8 mouse cellular contexts compared by ENCODE assay signal in the genomic region with DNA sequence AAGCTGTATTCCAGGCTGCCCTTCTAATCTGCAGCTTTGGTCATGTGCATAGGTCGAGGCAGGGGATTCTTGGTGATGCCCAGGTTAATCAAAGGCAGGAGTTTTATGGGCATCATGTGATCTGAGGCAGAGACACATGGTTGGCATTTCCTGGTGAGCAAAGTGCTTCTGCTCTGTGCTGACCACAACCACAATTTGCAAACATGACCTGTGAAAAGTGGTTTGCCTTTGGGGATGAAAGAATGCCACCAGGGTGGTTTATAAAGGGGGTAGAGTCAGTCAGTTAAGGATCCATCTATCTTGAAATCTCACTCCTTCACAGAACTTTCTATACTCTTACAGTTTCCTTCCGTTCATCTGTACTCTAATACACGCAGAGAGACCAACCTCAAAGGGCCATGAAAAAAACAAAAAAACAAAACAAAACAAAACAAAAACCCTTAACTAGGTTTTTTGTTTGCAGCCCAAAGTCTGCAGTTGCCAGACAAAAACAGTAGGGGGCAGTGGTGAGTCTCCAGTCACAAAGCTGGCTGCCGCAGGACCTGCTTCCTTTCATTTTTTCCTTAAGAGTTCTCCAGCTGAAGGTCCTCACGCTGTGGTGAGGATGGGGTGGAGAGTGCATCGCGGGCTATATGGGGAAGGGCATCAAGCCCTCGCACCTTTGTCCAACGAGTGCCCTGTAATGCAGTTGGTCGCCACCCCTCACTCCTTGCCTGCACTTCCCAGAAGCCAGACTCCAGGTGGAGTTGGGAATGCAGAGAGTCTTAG. TPM values are rescaled to one million over a fixed set of nuclear protein-coding genes. Genes with fewer than 3 reads are reported as not detected.
DNase-seq lines count a peak whose midpoint lies in the region; ATAC-seq and TF ChIP-seq lines count a peak whose summit lies in the region.

No protein-coding gene starts in this region.

- TF ChIP-seq CTCF in liver, embryonic 14.5 days (IDR thresholded peaks at IDR 0.05; ENCODE audit: low read depth), result peak; percentile 76

- no peak overlapping the region for H3K4me3 ChIP-seq in embryonic facial prominence, embryonic 11.5 days (ENCODE audit: low read depth, low read length)
- no peak overlapping the region for H3K4me3 ChIP-seq in hindbrain, embryonic 13.5 days
- no peak overlapping the region for H3K4me3 ChIP-seq in liver, embryonic 14.5 days (ENCODE audit: insufficient read depth in 1 of 2, low read depth in 2 of 2, low read length in 2 of 2)

- no peaks in the 10 kb centered on the region for H3K4me1 ChIP-seq in embryonic facial prominence, embryonic 11.5 days (ENCODE audit: control insufficient read depth, insufficient read depth, low read length)
- H3K4me1 ChIP-seq in hindbrain, embryonic 13.5 days (replicated peaks), result peaks cover 15% of the 10 kb centered on the region
- H3K4me1 ChIP-seq in liver, embryonic 14.5 days (replicated peaks; ENCODE audit: control insufficient read depth in 2 of 2, insufficient read depth in 2 of 2, low read length in 1 of 2), result no peaks in the 10 kb centered on the region

- WGBS in embryonic facial prominence, embryonic 11.5 days, result 32% methylated on average over 10 of the region's 10 CpGs
- WGBS in hindbrain, embryonic 13.5 days, result 34% methylated on average over 10 of the region's 10 CpGs
- 44% methylated on average over 10 of the region's 10 CpGs for WGBS in liver, embryonic 14.5 days (ENCODE audit: insufficient replicate concordance)

- TF ChIP-seq EP300 in liver, embryonic 14.5 days (IDR thresholded peaks at IDR 0.05; ENCODE audit: low read depth), result no peak

- H3K9me3 ChIP-seq in embryonic facial prominence, embryonic 11.5 days (replicated peaks; ENCODE audit: control insufficient read depth, low read length), result no peaks in the 10 kb centered on the region
- no peaks in the 10 kb centered on the region for H3K9me3 ChIP-seq in hindbrain, embryonic 13.5 days
- H3K9me3 ChIP-seq in liver, embryonic 14.5 days (ENCODE audit: control insufficient read depth, low read length), result no peaks in the 10 kb centered on the region

- 0 out of 2 replicates have a peak, but pooled peaks have one; percentile 9 for ATAC-seq in embryonic facial prominence, embryonic 11.5 days (replicated peaks; ENCODE audit: insufficient number of reproducible peaks, low FRiP score, low TSS enrichment, low read depth)
- ATAC-seq in hindbrain, embryonic 13.5 days (ENCODE audit: low FRiP score), result no peak
- ATAC-seq in liver, embryonic 14.5 days (ENCODE audit: insufficient read depth), result no peak

- H3K27me3 ChIP-seq in embryonic facial prominence, embryonic 11.5 days (ENCODE audit: control insufficient read depth, insufficient read depth, low read length), result no peaks in the 10 kb centered on the region
- no peaks in the 10 kb centered on the region for H3K27me3 ChIP-seq in hindbrain, embryonic 13.5 days
- H3K27me3 ChIP-seq in liver, embryonic 14.5 days (ENCODE audit: control insufficient read depth, insufficient read depth, low read length), result no peaks in the 10 kb centered on the region

- DNase-seq in left cerebral cortex, adult 18-20 months (ENCODE audit: low spot score in 2 of 2), result peak; percentile 41 to 49
- no peak for DNase-seq in left cerebral cortex, adult 11 months (ENCODE audit: low spot score)
- DNase-seq in adrenal gland, postnatal 10 days, result peak; percentile 47
- DNase-seq in embryonic facial prominence, embryonic 11.5 days (ENCODE audit: low spot score), result peak; percentile 75
- DNase-seq in liver, embryonic 14.5 days (ENCODE audit: low read depth in 3 of 3, low spot score in 3 of 3), result peak in 2 of 3 experiments; percentile 4 to 11
- DNase-seq in ovary, postnatal 14 days (ENCODE audit: low spot score), result peak; percentile 33
- no peak for DNase-seq in spleen, postnatal 36 days (ENCODE audit: low spot score in 2 of 2)

- no peak overlapping the region for H3K4me2 ChIP-seq in embryonic facial prominence, embryonic 11.5 days (ENCODE audit: low read depth, low read length)
- peak overlapping the region; percentile 34; the same call in 1 of the 2 replicates for H3K4me2 ChIP-seq in hindbrain, embryonic 13.5 days
- H3K4me2 ChIP-seq in liver, embryonic 14.5 days (ENCODE audit: low read depth), result no peak overlapping the region

- no peak overlapping the region for H3K27ac ChIP-seq in embryonic facial prominence, embryonic 11.5 days (replicated peaks; ENCODE audit: low read depth, low read length)
- H3K27ac ChIP-seq in hindbrain, embryonic 13.5 days, result no peak overlapping the region
- no peak overlapping the region for H3K27ac ChIP-seq in liver, embryonic 14.5 days

- H3K36me3 ChIP-seq in embryonic facial prominence, embryonic 11.5 days (replicated peaks; ENCODE audit: control insufficient read depth, insufficient read depth, low read depth, low read length), result no peaks in the 10 kb centered on the region
- H3K36me3 ChIP-seq in hindbrain, embryonic 13.5 days, result no peaks in the 10 kb centered on the region
- H3K36me3 ChIP-seq in liver, embryonic 14.5 days (replicated peaks; ENCODE audit: control insufficient read depth, insufficient read depth, low read depth), result no peaks in the 10 kb centered on the region

- H3K9ac ChIP-seq in embryonic facial prominence, embryonic 11.5 days (replicated peaks; ENCODE audit: low read length), result peak overlapping the region; percentile 41; the same call in 1 of the 2 replicates
- no peak overlapping the region for H3K9ac ChIP-seq in hindbrain, embryonic 13.5 days
- no peak overlapping the region for H3K9ac ChIP-seq in liver, embryonic 14.5 days (replicated peaks)

RNA-seq across cellular contexts. Expression of a gene that starts 56.3 kb away (rescaled TPM):
- 1 to 10 TPM; 1.5 to 3.0 TPM for total RNA-seq in left cerebral cortex, adult 18-20 months (2021)
- 1 to 10 TPM; 1.7 to 3.2 TPM for total RNA-seq in adrenal gland, postnatal 10 days (2021)
- polyA plus RNA-seq in embryonic facial prominence, embryonic 11.5 days (2014; fragmentation: Nextera tagmentation; extraction: Ambion mirVana), result 0.46 and 0.79 TPM in 2 replicates
- 0.41 and 0.77 TPM in 2 replicates for polyA plus RNA-seq in hindbrain, embryonic 13.5 days (2015; fragmentation: Nextera tagmentation; extraction: Ambion mirVana)
- 0.30 and 0.35 TPM in 2 replicates for polyA plus RNA-seq in liver, embryonic 14.5 days (2012; rRNA removed)
- polyA plus RNA-seq in liver, embryonic 14.5 days (2014; fragmentation: Nextera tagmentation; extraction: Ambion mirVana), result 0.51 and 0.57 TPM in 2 replicates

Comparison
In these comparisons a context has a peak if more than half of its experiments do, and no peak if none do; other contexts are left out.
1. DNase-seq: peak in left cerebral cortex, adult 18-20 months (2 of 2), adrenal gland, postnatal 10 days (single experiment), embryonic facial prominence, embryonic 11.5 days (single experiment), liver, embryonic 14.5 days (2 of 3) and ovary, postnatal 14 days (single experiment); none in left cerebral cortex, adult 11 months (single experiment) and spleen, postnatal 36 days (0 of 2).